Mouse (Mus musculus) spleen, adult 10 weeks (tissue): ENCODE results near the gene Triobp. TPM values are rescaled to one million over a fixed set of nuclear protein-coding genes. Genes with fewer than 3 reads are reported as not detected.

ENCODE experiments used
- polyA plus RNA-seq: library from polyadenylated mRNA; stranded (reverse); fragments of 350-450 nt; fragmentation: Illumina TruSeq; extraction: RNeasy Lipid Tissue Mini Kit (QIAGEN cat#74804); gene quantifications from one replicate; pipeline ENCODE4 v1.2.3, GENCODE M21; 2015; ENCODE audit warnings: low replicate concordance; ENCODE audit not compliant: insufficient read depth

The Triobp gene
- polyA plus RNA-seq, result 7.8 TPM

GRCm38 (mm10) chr15:78947657-78948056 lies at the start of gene Triobp:
Gene Triobp, plus strand, starts transcription at chr15:78947724.

GRCm38 (mm10) chr15:78899409-78899739 lies 48.1 kb upstream of the Triobp start, which contains the start of gene Gm49510:
Gene Gm49510, plus strand, starts transcription at chr15:78899667.

DNA sequence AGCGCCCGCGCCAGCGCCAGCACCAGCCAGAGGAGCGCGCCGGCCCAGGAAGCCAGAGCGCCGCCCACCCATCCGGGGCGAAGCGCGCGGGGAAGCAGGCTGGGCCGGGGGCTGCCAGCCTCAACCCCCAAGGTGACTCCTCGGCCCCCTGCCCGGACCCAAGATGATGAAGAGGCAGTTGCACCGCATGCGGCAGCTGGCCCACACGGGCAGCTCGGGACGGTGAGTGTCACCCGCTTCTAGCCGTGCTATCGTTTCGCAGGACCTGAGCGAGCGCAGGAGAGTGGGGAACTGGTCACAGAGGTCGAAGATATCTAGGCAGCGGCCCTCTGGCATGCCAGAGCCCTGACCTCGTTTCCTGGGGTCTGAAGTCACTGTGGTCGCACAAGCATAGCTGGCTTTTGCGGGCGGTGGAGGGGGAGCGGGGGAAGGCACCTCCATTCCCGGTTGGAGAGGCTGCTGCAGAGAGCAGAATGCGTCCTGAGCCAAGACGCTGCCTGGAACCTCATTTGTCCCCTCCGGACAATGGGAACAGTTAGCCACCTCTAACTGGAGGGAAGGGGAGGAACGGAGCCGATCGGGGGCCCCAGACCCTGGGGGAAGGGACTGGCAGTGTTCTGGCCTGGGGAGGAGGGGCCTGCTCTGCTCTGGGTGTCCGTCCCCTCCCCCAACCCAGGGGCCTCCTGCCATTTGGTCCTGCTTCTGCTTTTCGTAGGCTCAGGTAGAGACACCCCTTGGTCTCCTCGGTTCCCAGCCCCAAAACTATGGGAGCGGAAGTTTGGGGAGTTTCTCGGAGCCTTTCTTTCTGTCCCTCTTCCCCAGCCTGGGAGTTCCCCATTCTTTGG lies 47.6 kb upstream of the Triobp start, which contains the start of gene Sh3bp1:
Sh3bp1 (plus strand) TSS at position 29 of the 845 bp plus-strand sequence.

GRCm38 (mm10) chr15:78913632-78914090 lies 33.9 kb upstream of the Triobp start, which contains the start of gene Pdxp:
Gene Pdxp, plus strand, starts transcription at chr15:78913919.

DNA sequence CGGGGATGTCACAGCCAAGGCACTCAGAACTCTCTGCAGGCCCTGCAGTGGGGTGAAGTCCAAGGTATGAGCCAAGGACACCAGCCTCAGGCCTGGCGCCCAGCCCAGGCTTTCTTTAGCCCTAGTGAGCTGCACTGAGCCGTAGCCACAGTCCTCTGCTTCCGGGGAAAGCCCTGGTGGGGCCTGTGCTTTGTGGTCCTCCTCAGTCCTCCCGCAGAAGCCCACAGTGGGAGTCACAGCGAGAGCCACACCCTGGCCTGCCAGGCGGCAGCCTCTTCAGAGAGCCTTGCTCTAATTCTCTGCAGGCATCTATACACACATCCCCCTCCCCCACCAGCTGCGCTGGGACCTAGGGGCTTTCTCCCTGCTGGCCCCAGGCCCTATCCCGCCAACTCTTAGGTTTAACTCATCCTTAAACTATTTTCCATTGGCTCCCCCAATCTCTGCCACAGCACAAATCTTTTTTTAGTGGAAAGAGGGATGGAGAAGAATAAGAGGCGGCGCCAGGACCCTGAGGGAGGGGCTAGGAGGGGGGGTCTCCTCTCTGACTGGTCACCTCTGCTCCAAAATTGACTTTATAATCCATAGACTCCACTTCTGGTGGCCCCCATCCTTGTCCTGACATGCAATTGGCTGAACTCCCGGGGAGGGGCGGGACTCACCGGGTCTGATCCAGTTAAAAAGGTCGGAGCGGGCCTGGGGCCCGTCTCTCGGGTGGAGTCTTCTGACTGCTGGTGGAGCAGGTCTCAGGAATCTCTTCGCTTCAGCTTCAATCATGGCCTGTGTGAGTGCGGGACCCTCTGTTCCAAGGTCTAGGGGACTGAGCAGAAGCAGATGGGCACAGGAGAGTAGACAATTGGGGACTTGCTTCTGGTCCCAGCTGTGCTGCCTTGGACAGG lies 21.3 kb upstream of the Triobp start, which contains the start of gene Lgals1:
Lgals1 (plus strand) TSS at position 705 of the 899 bp plus-strand sequence.

GRCm38 (mm10) chr15:78934784-78935320 lies 12.7 kb upstream of the Triobp start, which contains the start of gene Nol12:
Gene Nol12, plus strand, starts transcription at chr15:78934933.

GRCm38 (mm10) chr15:79028237-79028738 lies 80.8 kb downstream of the Triobp start, which contains the start of gene H1f0:
Gene H1f0, plus strand, starts transcription at chr15:79028450.

DNA sequence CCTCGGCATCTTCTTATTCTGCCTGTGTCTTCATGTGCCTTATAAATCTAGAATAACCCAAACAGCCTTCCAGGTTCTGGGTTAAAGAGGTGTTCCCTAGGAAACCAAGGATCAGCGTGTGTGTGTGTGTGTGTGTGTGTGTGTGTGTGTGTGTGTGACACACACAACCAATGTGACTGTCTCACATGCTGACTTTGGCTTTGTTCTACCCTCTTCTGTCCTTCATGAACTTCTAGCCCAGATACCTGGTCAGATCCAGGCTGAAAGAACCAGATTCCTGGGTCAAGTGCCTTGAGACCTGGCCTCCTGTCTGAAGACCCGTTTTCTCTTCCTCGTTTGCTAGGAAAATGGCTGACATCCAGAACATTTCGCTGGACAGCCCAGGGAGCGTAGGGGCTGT lies 94.1 kb downstream of the Triobp start, which contains the start of gene Galr3:
Galr3 (plus strand) TSS at position 301 of the 400 bp plus-strand sequence.

Other genes starting within 250 kb of the Triobp start
- 0.08 TPM for gene Elfn2, start 229.0 kb upstream of the Triobp start, polyA plus RNA-seq
- gene Mfng, start 174.2 kb upstream of the Triobp start, polyA plus RNA-seq, result 33.7 TPM
- 0.91 TPM for gene Card10, start 144.7 kb upstream of the Triobp start, polyA plus RNA-seq
- gene Cdc42ep1, start 105.1 kb upstream of the Triobp start, polyA plus RNA-seq, result 3.2 TPM
- gene Lgals2, start 92.2 kb upstream of the Triobp start, polyA plus RNA-seq, result 0.51 TPM
- 20.3 TPM for gene Gga1, start 70.5 kb upstream of the Triobp start, polyA plus RNA-seq
- gene Gm49510, start 48.1 kb upstream of the Triobp start, polyA plus RNA-seq, result not detected
- gene Sh3bp1, start 48.0 kb upstream of the Triobp start, polyA plus RNA-seq, result 39.0 TPM
- 6.3 TPM for gene Pdxp, start 33.8 kb upstream of the Triobp start, polyA plus RNA-seq
- gene Lgals1, start 21.0 kb upstream of the Triobp start, polyA plus RNA-seq, result 71.2 TPM
- gene Nol12, start 12.8 kb upstream of the Triobp start, polyA plus RNA-seq, result 16.0 TPM
- 27.7 TPM for gene H1f0, start 80.7 kb downstream of the Triobp start, polyA plus RNA-seq
- gene Galr3, start 94.2 kb downstream of the Triobp start, polyA plus RNA-seq, result not detected
- 12.7 TPM for gene Ankrd54, start 115.2 kb downstream of the Triobp start, polyA plus RNA-seq
- gene Eif3l, start 127.5 kb downstream of the Triobp start, polyA plus RNA-seq, result 131 TPM
- gene Micall1, start 161.2 kb downstream of the Triobp start, polyA plus RNA-seq, result 15.0 TPM
- gene Polr2f, start 193.3 kb downstream of the Triobp start, polyA plus RNA-seq, result 23.0 TPM
- 0.72 TPM for gene 1700088E04Rik, start 193.5 kb downstream of the Triobp start, polyA plus RNA-seq
- gene Sox10, start 217.5 kb downstream of the Triobp start, polyA plus RNA-seq, result 0.08 TPM